Mouse (Mus musculus) cerebellum, adult 2 months (tissue): ENCODE data around the gene 5830411N06Rik.

Experiments used
- CTCF ChIP-seq: fragments of 200-500 bp; IDR thresholded peaks from 2 replicates; pipeline ENCODE4 v1.5.1; 2011; ENCODE audit warnings: low read depth, mild to moderate bottlenecking, control low read depth, low read length, moderate library complexity, borderline replicate concordance; ENCODE audit not compliant: insufficient read depth
- POLR2A ChIP-seq: fragments of 200-500 bp; IDR thresholded peaks from 2 replicates; pipeline ENCODE4 v1.6.1; 2011; ENCODE audit warnings: low read length, control low read depth, borderline replicate concordance; ENCODE audit not compliant: insufficient read depth

DNA sequence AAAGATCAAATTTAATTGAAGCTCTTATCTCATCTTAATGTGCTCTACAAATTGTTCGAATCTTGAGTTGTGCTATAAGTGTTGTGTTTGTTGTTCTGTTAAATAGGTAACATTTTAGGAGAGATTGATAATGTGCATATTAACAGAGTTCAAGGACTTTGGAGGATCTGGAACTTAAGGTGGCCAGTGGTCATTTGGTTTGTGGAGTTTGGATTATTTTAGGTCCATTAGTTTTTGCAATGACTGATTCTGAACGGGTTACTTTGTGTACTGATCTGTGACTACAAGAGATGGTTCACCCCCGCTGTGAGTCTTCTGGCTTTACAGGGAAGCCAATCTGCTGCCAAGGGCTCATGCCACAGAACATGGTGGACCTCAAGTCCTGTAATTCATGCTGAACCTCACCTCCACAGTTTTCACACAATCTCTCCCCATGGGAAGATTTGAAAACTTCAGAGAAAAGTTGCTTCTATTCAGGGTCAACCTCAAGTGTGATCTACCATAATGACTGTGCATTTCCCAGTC is 72.8 kb downstream of the 5830411N06Rik start:
- no peak for TF ChIP-seq CTCF
- no peak for TF ChIP-seq POLR2A
